Mouse (Mus musculus) left cerebral cortex, adult 9 months (tissue): ENCODE measurements around the gene Gzmm.

ENCODE experiments used
- DNase-seq, 2 experiments: peaks; one replicate each; pipeline ENCODE4 v3.0.0; 2022; ENCODE audit warnings: low spot score in 2 of 2

Gene Gzmm

GRCm38 (mm10) chr10:79688720-79689119, at the start of gene Gzmm:
Gene Gzmm (plus strand): TSS chr10:79689020.
- DNase-seq, result no peak

- no peak for DNase-seq
These were observed 43.1 kb upstream of the Gzmm start, which contains the start of gene Odf3l2 for GRCm38 (mm10) chr10:79645711-79646110. Gene Odf3l2 (minus strand): TSS chr10:79645738.

GRCm38 (mm10) chr10:79649070-79649751, 39.6 kb upstream of the Gzmm start:
- DNase-seq, result peak in 1 of 2 experiments; percentile 87

- DNase-seq, result no peak
These were observed 36.0 kb upstream of the Gzmm start for GRCm38 (mm10) chr10:79652789-79653188.

- peak in 1 of 2 experiments; percentile 39 for DNase-seq
These were observed 33.8 kb upstream of the Gzmm start for GRCm38 (mm10) chr10:79654946-79655395.

GRCm38 (mm10) chr10:79658829-79659228, 30.0 kb upstream of the Gzmm start:
- DNase-seq, result no peak

- DNase-seq, result no peak
These were observed 28.5 kb upstream of the Gzmm start for GRCm38 (mm10) chr10:79660298-79660697.

- DNase-seq, result no peak
These were observed 27.0 kb upstream of the Gzmm start for GRCm38 (mm10) chr10:79661861-79662260.

GRCm38 (mm10) chr10:79664131-79664665, 24.6 kb upstream of the Gzmm start, which contains the start of gene Madcam1:
Gene Madcam1 (plus strand): TSS chr10:79664559.
- DNase-seq, result peak in 1 of 2 experiments; percentile 65

- no peak for DNase-seq
These were observed 23.8 kb upstream of the Gzmm start for GRCm38 (mm10) chr10:79665051-79665450.

- DNase-seq, result no peak
These were observed 22.3 kb upstream of the Gzmm start for GRCm38 (mm10) chr10:79666493-79666892.

- no peak for DNase-seq
These were observed 20.7 kb upstream of the Gzmm start for GRCm38 (mm10) chr10:79668076-79668475.

- DNase-seq, result peak; percentile 90 to 95
These were observed 19.8 kb upstream of the Gzmm start, which contains the start of gene Tpgs1 for GRCm38 (mm10) chr10:79668771-79669575. Gene Tpgs1 (plus strand): TSS chr10:79669369.

GRCm38 (mm10) chr10:79669576-79670057, 19.2 kb upstream of the Gzmm start:
- peak in 1 of 2 experiments; percentile 78 for DNase-seq

- DNase-seq, result no peak
These were observed 18.5 kb upstream of the Gzmm start for GRCm38 (mm10) chr10:79670071-79670888.

- DNase-seq, result no peak
These were observed 17.3 kb upstream of the Gzmm start for GRCm38 (mm10) chr10:79671396-79672087.

- no peak for DNase-seq
These were observed 16.7 kb upstream of the Gzmm start for GRCm38 (mm10) chr10:79672088-79672455.

GRCm38 (mm10) chr10:79673054-79673453, 15.8 kb upstream of the Gzmm start:
- DNase-seq, result no peak

GRCm38 (mm10) chr10:79675346-79676035, 13.3 kb upstream of the Gzmm start:
- no peak for DNase-seq
